10 mouse cellular contexts compared by ENCODE assay signal in the genomic region with DNA sequence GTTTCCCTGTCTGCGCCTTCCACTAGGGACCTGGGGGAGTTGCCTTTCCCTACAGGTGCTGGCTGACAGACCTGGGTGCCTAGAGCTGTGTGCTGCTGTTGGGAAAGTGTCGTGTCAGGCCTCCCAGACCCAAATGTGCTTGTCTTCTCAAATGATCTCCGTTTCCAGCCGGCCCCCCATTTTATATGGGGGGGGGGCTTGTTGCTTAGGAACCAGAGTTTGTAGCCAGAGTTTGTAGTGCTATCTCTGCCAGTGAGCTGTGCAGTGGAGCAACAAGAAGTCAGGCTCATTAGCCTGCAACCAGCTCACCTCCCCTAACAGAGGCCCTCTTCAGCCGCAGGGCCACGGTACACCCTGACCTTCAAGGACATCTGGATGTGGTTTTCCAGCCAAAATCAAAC.
A peak's percentile ranks its signal among the peaks of the same experiment; 100 is the strongest.
DNase-seq lines count a peak whose midpoint lies in the region; ATAC-seq and TF ChIP-seq lines count a peak whose summit lies in the region.
"Had no signal": no experiment of that assay in that cellular context is flagged by ENCODE, and none has a peak within 500 bp of the region (broad histone marks: within the 10 kb centered on the region; RNA-seq: fewer than 3 reads in every experiment).

No protein-coding gene starts in this region.

- H3K9me3 ChIP-seq in embryonic facial prominence, embryonic 14.5 days (ENCODE audit: control insufficient read depth, low read length): no peaks in the 10 kb centered on the region
- no peaks in the 10 kb centered on the region for H3K9me3 ChIP-seq in kidney, embryonic 16.5 days (ENCODE audit: low read length)
- no peaks in the 10 kb centered on the region for H3K9me3 ChIP-seq in neural tube, embryonic 15.5 days (replicated peaks)
- H3K9me3 ChIP-seq: forebrain, embryonic 12.5 days had no signal

- no peaks in the 10 kb centered on the region for H3K4me1 ChIP-seq in liver, adult 2 months (ENCODE audit: control insufficient read depth, insufficient read depth, low read length)
- H3K4me1 ChIP-seq in embryonic facial prominence, embryonic 14.5 days (ENCODE audit: control insufficient read depth, insufficient read depth, low read length): peaks cover 30% of the 10 kb centered on the region
- peaks cover 39% of the 10 kb centered on the region for H3K4me1 ChIP-seq in kidney, embryonic 16.5 days (ENCODE audit: insufficient read depth, low read length)
- peaks cover 9% of the 10 kb centered on the region; the same call in 1 of the 2 replicates for H3K4me1 ChIP-seq in neural tube, embryonic 15.5 days
- H3K4me1 ChIP-seq: forebrain, embryonic 12.5 days had no signal

- no peak overlapping the region for H3K4me2 ChIP-seq in embryonic facial prominence, embryonic 14.5 days (ENCODE audit: low read depth, low read length)
- no peak overlapping the region for H3K4me2 ChIP-seq in kidney, embryonic 16.5 days (replicated peaks; ENCODE audit: low read depth, low read length)
- H3K4me2 ChIP-seq in neural tube, embryonic 15.5 days: no peak overlapping the region
- H3K4me2 ChIP-seq: forebrain, embryonic 12.5 days had no signal

- no peaks in the 10 kb centered on the region for H3K27me3 ChIP-seq in liver, adult 2 months (ENCODE audit: control insufficient read depth, insufficient read depth, low read length)
- H3K27me3 ChIP-seq in embryonic facial prominence, embryonic 14.5 days (replicated peaks; ENCODE audit: control insufficient read depth, insufficient read depth, low read length): no peaks in the 10 kb centered on the region
- no peaks in the 10 kb centered on the region for H3K27me3 ChIP-seq in kidney, embryonic 16.5 days (ENCODE audit: insufficient read depth, low read length)
- no peaks in the 10 kb centered on the region for H3K27me3 ChIP-seq in neural tube, embryonic 15.5 days (replicated peaks)
- H3K27me3 ChIP-seq: forebrain, embryonic 12.5 days had no signal

- H3K79me2 ChIP-seq in liver, adult 2 months (ENCODE audit: control insufficient read depth, insufficient read depth, low read length): no peaks in the 10 kb centered on the region

- no peak for TF ChIP-seq POLR2A in liver, adult 2 months (IDR thresholded peaks at IDR 0.05; ENCODE audit: extremely low read depth, insufficient read depth, low read length)

- no peak overlapping the region for H3K9ac ChIP-seq in liver, adult 2 months (ENCODE audit: low read depth, low read length)
- no peak overlapping the region for H3K9ac ChIP-seq in embryonic facial prominence, embryonic 14.5 days (ENCODE audit: low read depth, low read length)
- H3K9ac ChIP-seq in kidney, embryonic 16.5 days (replicated peaks; ENCODE audit: low read length): no peak overlapping the region
- no peak overlapping the region for H3K9ac ChIP-seq in neural tube, embryonic 15.5 days (replicated peaks)
- H3K9ac ChIP-seq: forebrain, embryonic 12.5 days had no signal

- peak; percentile 39 for DNase-seq in liver, adult 2 months (ENCODE audit: extremely low read depth, low read depth, low spot score)
- no peak for DNase-seq in liver
- DNase-seq in embryonic facial prominence, embryonic 14.5 days (ENCODE audit: low spot score): peak; percentile 72
- no peak for DNase-seq in frontal cortex, adult 2 months (ENCODE audit: extremely low spot score in 1 of 2, low spot score in 1 of 2)
- DNase-seq in thymus, postnatal 36 days: no peak
- DNase-seq in ovary, postnatal 36 days (ENCODE audit: low spot score): no peak
- DNase-seq: lung, postnatal 10 days had no signal

- peak; percentile 66 for ATAC-seq in embryonic facial prominence, embryonic 14.5 days (ENCODE audit: low read depth)
- peak; percentile 73 for ATAC-seq in kidney, embryonic 16.5 days (ENCODE audit: low FRiP score, low TSS enrichment)
- 0 out of 2 replicates have a peak, but pooled peaks have one; percentile 46 for ATAC-seq in neural tube, embryonic 15.5 days (ENCODE audit: low FRiP score)

- no peak overlapping the region for H3K4me3 ChIP-seq in liver, adult 2 months (ENCODE audit: insufficient read depth, low read depth, low read length)
- no peak overlapping the region for H3K4me3 ChIP-seq in embryonic facial prominence, embryonic 14.5 days (ENCODE audit: low read depth, low read length)
- H3K4me3 ChIP-seq in kidney, embryonic 16.5 days (ENCODE audit: low read length): no peak overlapping the region
- H3K4me3 ChIP-seq in neural tube, embryonic 15.5 days (replicated peaks): no peak overlapping the region
- H3K4me3 ChIP-seq: forebrain, embryonic 12.5 days had no signal

- H3K27ac ChIP-seq in liver, adult 2 months (replicated peaks; ENCODE audit: insufficient read depth, low read depth, low read length): no peak overlapping the region
- H3K27ac ChIP-seq in embryonic facial prominence, embryonic 14.5 days (replicated peaks; ENCODE audit: low read depth, low read length): peak overlapping the region; percentile 64
- H3K27ac ChIP-seq in kidney, embryonic 16.5 days (ENCODE audit: low read length): peak overlapping the region; percentile 54
- H3K27ac ChIP-seq in neural tube, embryonic 15.5 days (replicated peaks): peak overlapping the region; percentile 14; the same call in 1 of the 2 replicates
- H3K27ac ChIP-seq: forebrain, embryonic 12.5 days had no signal

- whole genome bisulfite sequencing in liver, adult 2 months: 76% methylated on average over 6 of the region's 6 CpGs
- WGBS in embryonic facial prominence, embryonic 14.5 days: 45% methylated on average over 6 of the region's 6 CpGs
- WGBS in kidney, embryonic 16.5 days: 23% methylated on average over 6 of the region's 6 CpGs
- 62% methylated on average over 6 of the region's 6 CpGs for WGBS in neural tube, embryonic 15.5 days

- TF ChIP-seq CTCF in liver, adult 2 months (IDR thresholded peaks at IDR 0.05; ENCODE audit: low read depth, low read length): no peak

- H3K36me3 ChIP-seq in liver, adult 2 months (ENCODE audit: control insufficient read depth, insufficient read depth, low read length): peaks cover 45% of the 10 kb centered on the region
- peaks cover 38% of the 10 kb centered on the region for H3K36me3 ChIP-seq in embryonic facial prominence, embryonic 14.5 days (ENCODE audit: control insufficient read depth, insufficient read depth, low read length)
- peaks cover 27% of the 10 kb centered on the region for H3K36me3 ChIP-seq in kidney, embryonic 16.5 days (ENCODE audit: insufficient read depth, low read length)
- peaks cover 36% of the 10 kb centered on the region for H3K36me3 ChIP-seq in neural tube, embryonic 15.5 days

Comparison
In these comparisons a context has a peak if more than half of its experiments do, and no peak if none do; other contexts are left out.
1. DNase-seq: peak in liver, adult 2 months (single experiment) and embryonic facial prominence, embryonic 14.5 days (single experiment); none in liver (single experiment), frontal cortex, adult 2 months (0 of 2), thymus, postnatal 36 days (0 of 2) and ovary, postnatal 36 days (single experiment).
2. Peak in every context shown above with its lines, with median percentiles within 50 percentile points of each other: ATAC-seq.